Mouse (Mus musculus): ENCODE measurements around the gene Foxa2. TPM values are rescaled to one million over a fixed set of nuclear protein-coding genes. Genes with fewer than 3 reads are reported as not detected.
A peak's percentile ranks its signal among the peaks of the same experiment; 100 is the strongest.

Foxa2 gene
- polyA plus RNA-seq, 1 experiment from 2014 or later = 12.1 TPM

DNA sequence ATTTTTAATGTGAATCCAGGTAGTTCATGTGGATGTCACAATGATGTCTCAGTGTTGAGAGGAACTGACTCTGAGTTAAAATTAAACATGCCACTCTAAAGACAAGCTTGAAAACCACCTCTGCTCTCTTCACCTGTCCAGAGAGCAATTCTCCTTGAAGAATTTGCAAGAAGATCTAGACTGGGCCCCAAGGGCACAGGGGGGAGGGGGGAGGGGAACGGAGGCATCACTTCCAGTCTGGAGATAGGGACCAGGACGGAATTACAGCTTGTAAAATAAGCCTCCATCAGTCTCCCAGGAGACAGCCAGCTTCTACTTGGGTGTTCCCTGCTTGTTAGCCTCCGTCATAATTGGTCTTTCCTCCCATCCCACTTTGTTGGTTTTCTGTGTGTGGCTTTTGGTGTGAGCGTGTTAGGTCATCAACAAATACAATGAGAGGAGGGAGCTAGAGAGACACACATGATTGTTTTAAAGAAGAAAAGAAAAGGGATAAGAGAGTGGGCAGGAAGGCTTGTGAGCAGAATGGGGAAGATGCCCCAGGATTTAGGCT is 10.1 kb downstream of the Foxa2 start:
- no peak for TF ChIP-seq EP300 (optimal IDR thresholded peaks at IDR 0.05)
- TF ChIP-seq CTCF (IDR thresholded peaks at IDR 0.05; ENCODE audit: low read depth) = no peak
- no peak overlapping the region for H3K4me3 ChIP-seq (ENCODE audit: low read depth, low read length)
- H3K4me2 ChIP-seq (replicated peaks; ENCODE audit: low read depth) = peak overlapping the region; percentile 11; the same call in 1 of the 2 replicates

DNA sequence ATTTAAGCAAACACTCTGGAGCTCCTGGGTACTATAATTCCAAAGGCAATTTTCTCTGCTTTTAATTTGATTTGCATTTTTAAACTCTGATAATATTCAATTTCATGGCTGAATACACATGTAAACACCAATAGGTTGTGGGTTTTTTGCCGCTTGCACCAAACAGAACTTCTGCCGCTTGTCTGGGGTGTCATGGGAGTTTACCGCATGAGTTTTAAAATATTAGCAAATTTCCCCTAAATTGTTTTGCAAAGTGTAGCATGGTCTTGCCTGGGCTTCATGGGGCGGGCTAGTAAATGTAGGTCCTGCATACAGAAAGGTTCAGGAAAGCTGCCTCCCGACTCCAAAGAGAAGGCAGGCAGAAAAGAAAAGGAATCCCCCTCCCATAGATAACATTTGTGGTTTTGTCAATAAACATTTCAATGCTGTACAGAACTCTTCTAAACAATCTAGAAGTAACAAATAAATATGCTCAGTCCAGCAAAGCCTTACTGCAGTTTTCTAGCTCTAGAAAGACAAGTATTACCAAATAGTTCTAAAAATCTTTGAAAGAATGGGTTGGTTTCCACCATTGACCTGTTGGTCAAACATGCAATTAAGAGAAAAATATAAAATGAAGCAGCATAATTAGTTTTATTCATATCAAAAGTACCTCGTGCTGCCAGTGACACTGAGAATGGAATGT is 15.6 kb downstream of the Foxa2 start:
- DNase-seq (ENCODE audit: low spot score) (no peak), ATAC-seq (ENCODE audit: low FRiP score, low TSS enrichment) (no peak)
- no peaks in the 10 kb centered on the region for H3K36me3 ChIP-seq (ENCODE audit: control insufficient read depth, insufficient read depth, low read length)
- H3K4me2 ChIP-seq (replicated peaks; ENCODE audit: low read depth) = no peak overlapping the region
- no peak overlapping the region for H3K4me3 ChIP-seq (ENCODE audit: low read depth, low read length)
- H3K27me3 ChIP-seq (ENCODE audit: control insufficient read depth, insufficient read depth, low read length) = no peaks in the 10 kb centered on the region
- 25% methylated on average over 6 of the region's 6 CpGs for WGBS
- no peak overlapping the region for H3K9ac ChIP-seq (ENCODE audit: low read length)
- no peaks in the 10 kb centered on the region for H3K9me3 ChIP-seq (ENCODE audit: control insufficient read depth, low read length)
- no peaks in the 10 kb centered on the region for H3K4me1 ChIP-seq (replicated peaks; ENCODE audit: control insufficient read depth, insufficient read depth)
- TF ChIP-seq EP300 (optimal IDR thresholded peaks at IDR 0.05) = no peak
- no peak for TF ChIP-seq CTCF (IDR thresholded peaks at IDR 0.05; ENCODE audit: low read depth)
- H3K27ac ChIP-seq (replicated peaks) = no peak overlapping the region

More for the DNA sequence above, 10.1 kb downstream of the Foxa2 start:
- Histone ChIP-seq H3K27ac (replicated peaks) (no peak overlapping the region), H3K36me3 (ENCODE audit: control insufficient read depth, insufficient read depth, low read length) (no peaks in the 10 kb centered on the region), H3K27me3 (ENCODE audit: control insufficient read depth, insufficient read depth, low read length) (peaks cover 7% of the 10 kb centered on the region; the same call in 1 of the 2 replicates), H3K4me1 (replicated peaks; ENCODE audit: control insufficient read depth, insufficient read depth) (no peaks in the 10 kb centered on the region), H3K9ac (ENCODE audit: low read length) (no peak overlapping the region), H3K9me3 (ENCODE audit: control insufficient read depth, low read length) (no peaks in the 10 kb centered on the region)
- ATAC-seq (ENCODE audit: low FRiP score, low TSS enrichment) (no peak), DNase-seq (ENCODE audit: low spot score) (no peak)
- WGBS = 19% methylated on average over 4 of the region's 4 CpGs

DNA sequence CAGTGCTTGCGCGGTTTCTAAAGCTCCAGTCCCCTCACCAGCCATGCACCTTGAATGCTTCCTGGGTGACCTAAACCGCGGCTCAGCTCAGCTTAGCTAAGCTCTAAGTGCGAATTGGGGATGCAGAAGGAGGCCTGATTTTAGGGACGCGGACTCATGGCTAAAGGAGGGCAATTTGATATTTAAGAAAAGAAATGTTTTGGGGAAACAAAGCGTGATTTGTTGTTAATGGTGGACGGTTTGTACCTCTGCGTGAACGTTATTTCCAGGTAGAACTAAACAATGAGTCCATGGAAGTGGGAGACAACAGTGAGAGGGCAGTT is 16.2 kb downstream of the Foxa2 start:
- H3K4me3 ChIP-seq (ENCODE audit: low read depth, low read length) = no peak overlapping the region
- H3K27ac ChIP-seq (replicated peaks) = no peak overlapping the region
- ATAC-seq (ENCODE audit: low FRiP score, low TSS enrichment) = no peak
- H3K27me3 ChIP-seq (ENCODE audit: control insufficient read depth, insufficient read depth, low read length) = no peaks in the 10 kb centered on the region
- no peak for DNase-seq (ENCODE audit: low spot score)
- H3K9me3 ChIP-seq (ENCODE audit: control insufficient read depth, low read length) = no peaks in the 10 kb centered on the region
- WGBS = 9% methylated on average over 11 of the region's 11 CpGs
- no peak overlapping the region for H3K9ac ChIP-seq (ENCODE audit: low read length)
- H3K36me3 ChIP-seq (ENCODE audit: control insufficient read depth, insufficient read depth, low read length) = no peaks in the 10 kb centered on the region
- peak overlapping the region; percentile 27 for H3K4me2 ChIP-seq (replicated peaks; ENCODE audit: low read depth)
- no peaks in the 10 kb centered on the region for H3K4me1 ChIP-seq (replicated peaks; ENCODE audit: control insufficient read depth, insufficient read depth)
- TF ChIP-seq CTCF (IDR thresholded peaks at IDR 0.05; ENCODE audit: low read depth) (no peak), EP300 (optimal IDR thresholded peaks at IDR 0.05) (no peak)

DNA sequence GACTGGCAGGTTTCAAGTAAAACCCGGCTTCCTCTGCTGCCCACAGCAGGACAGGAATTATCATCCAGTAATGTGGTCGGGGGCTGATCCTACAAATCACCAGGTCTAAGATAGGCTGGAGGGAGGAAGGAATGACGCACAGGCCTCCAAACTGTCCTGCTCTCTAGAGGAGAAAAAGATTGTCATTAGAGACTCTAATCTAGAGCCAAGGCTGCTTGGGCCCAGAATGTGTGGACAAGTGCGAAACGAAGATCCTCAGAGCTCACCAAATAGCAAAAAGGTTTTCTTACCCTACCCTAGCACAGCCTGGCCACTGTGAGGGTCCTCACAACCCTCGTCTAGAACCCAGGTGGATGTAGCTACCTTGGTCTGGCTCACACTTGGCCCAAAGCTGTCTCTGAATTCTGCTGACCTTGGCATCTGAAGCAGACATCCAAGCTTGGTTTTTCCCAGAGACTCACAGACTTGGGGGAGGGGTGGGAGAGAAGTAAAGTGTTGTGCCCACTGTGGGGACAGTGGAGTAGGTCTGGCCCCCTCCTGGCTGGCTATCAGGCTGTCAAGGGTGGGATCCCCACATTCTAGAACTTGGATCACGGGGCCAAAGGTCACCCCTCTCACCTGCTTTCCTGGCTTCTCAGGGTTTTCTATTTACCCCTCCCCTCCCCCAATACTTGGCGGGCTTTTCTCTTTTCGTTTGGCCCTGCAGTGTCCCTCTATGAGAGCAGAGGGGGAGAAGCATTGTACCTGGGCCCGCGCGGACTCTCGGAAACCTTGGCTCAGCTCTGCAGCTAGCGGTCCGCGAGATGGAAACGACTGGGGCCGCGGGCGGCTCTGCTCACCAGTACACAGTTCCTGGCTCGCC is 16.8 kb downstream of the Foxa2 start:
- Histone ChIP-seq H3K36me3 (ENCODE audit: control insufficient read depth, insufficient read depth, low read length) (no peaks in the 10 kb centered on the region), H3K9ac (ENCODE audit: low read length) (no peak overlapping the region), H3K9me3 (ENCODE audit: control insufficient read depth, low read length) (no peaks in the 10 kb centered on the region), H3K27ac (replicated peaks) (no peak overlapping the region), H3K4me2 (replicated peaks; ENCODE audit: low read depth) (peak overlapping the region; percentile 27), H3K27me3 (ENCODE audit: control insufficient read depth, insufficient read depth, low read length) (no peaks in the 10 kb centered on the region), H3K4me3 (ENCODE audit: low read depth, low read length) (no peak overlapping the region), H3K4me1 (replicated peaks; ENCODE audit: control insufficient read depth, insufficient read depth) (no peaks in the 10 kb centered on the region)
- WGBS = 15% methylated on average over 21 of the region's 21 CpGs
- TF ChIP-seq EP300 (optimal IDR thresholded peaks at IDR 0.05) (no peak), CTCF (IDR thresholded peaks at IDR 0.05; ENCODE audit: low read depth) (no peak)
- DNase-seq (ENCODE audit: low spot score) = peak; percentile 45
- ATAC-seq (ENCODE audit: low FRiP score, low TSS enrichment) = peak; percentile 53; the same call in 1 of the 2 replicates

DNA sequence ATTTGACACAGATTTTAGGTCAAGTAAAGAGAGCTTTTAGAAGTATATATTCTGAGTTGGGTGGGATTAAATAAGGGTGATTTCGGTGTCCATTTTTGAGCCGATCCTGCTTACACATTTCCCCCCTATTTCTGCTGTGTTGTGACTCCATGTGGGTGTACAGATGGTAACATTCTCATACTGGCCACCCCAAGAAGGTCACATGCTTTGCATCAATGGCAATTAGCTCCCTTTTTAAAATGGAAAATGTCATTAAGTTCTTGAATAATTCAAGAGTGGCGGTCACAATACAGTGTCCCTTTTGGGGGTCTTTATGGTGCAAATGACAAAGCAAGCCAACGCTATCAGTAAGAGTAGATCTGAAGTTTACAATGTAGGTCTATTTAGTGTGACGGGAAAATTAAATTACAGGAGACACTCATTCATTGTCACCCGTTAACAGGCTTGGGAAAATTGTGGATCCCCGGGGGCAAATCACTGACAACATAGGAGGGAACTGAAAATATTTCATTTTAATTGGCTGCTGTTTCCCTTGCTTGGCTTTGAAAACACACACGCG is 17.6 kb downstream of the Foxa2 start:
- Histone ChIP-seq H3K36me3 (ENCODE audit: control insufficient read depth, insufficient read depth, low read length) (no peaks in the 10 kb centered on the region), H3K4me2 (replicated peaks; ENCODE audit: low read depth) (no peak overlapping the region), H3K4me3 (ENCODE audit: low read depth, low read length) (no peak overlapping the region), H3K9me3 (ENCODE audit: control insufficient read depth, low read length) (no peaks in the 10 kb centered on the region), H3K9ac (ENCODE audit: low read length) (no peak overlapping the region), H3K27me3 (ENCODE audit: control insufficient read depth, insufficient read depth, low read length) (no peaks in the 10 kb centered on the region), H3K4me1 (replicated peaks; ENCODE audit: control insufficient read depth, insufficient read depth) (no peaks in the 10 kb centered on the region), H3K27ac (replicated peaks) (no peak overlapping the region)
- 46% methylated on average over 9 of the region's 9 CpGs for WGBS
- DNase-seq (ENCODE audit: low spot score) = no peak
- TF ChIP-seq EP300 (optimal IDR thresholded peaks at IDR 0.05) (no peak), CTCF (IDR thresholded peaks at IDR 0.05; ENCODE audit: low read depth) (no peak)
- ATAC-seq (ENCODE audit: low FRiP score, low TSS enrichment) = no peak
